Mouse (Mus musculus) stomach, postnatal 0 days (tissue): ENCODE data around the gene Fsd1l. TPM values are rescaled to one million over a fixed set of nuclear protein-coding genes. Genes with fewer than 3 reads are reported as not detected.

Experiments
- ATAC-seq: fragments of 200-750 bp; cut with Nextera tagmentation; 2 replicates; pipeline ENCODE4 v1.8.0; 2017; ENCODE audit not compliant: low FRiP score, low TSS enrichment
- DNase-seq: peaks from one replicate; pipeline ENCODE4 v3.0.0-alpha.2; 2016; ENCODE audit warnings: low spot score
- H3K27ac ChIP-seq: fragments of 300-500 bp; sonication (generic); replicated peaks from 2 replicates; pipeline ENCODE4 v1.5.1; 2014; ENCODE audit warnings: mild to moderate bottlenecking, control low read depth
- H3K27me3 ChIP-seq: fragments of 300-500 bp; sonication (generic); 2 replicates; pipeline ENCODE4 v1.6.1; 2014; ENCODE audit warnings: low read length; ENCODE audit not compliant: control insufficient read depth, insufficient read depth
- H3K36me3 ChIP-seq: fragments of 300-500 bp; sonication (generic); 2 replicates; pipeline ENCODE4 v1.6.1; 2014; ENCODE audit warnings: low read length, mixed read lengths; ENCODE audit not compliant: control insufficient read depth, insufficient read depth
- H3K4me1 ChIP-seq: fragments of 300-500 bp; sonication (generic); replicated peaks from 2 replicates; pipeline ENCODE4 v1.6.1; 2014; ENCODE audit warnings: antibody characterized with exemption; ENCODE audit not compliant: control insufficient read depth, insufficient read depth
- H3K4me2 ChIP-seq: fragments of 300-500 bp; sonication (generic); replicated peaks from 2 replicates; pipeline ENCODE4 v1.6.1; 2014; ENCODE audit warnings: low read depth, mild to moderate bottlenecking, control low read depth, moderate library complexity
- H3K4me3 ChIP-seq: fragments of 300-500 bp; sonication (generic); 2 replicates; pipeline ENCODE4 v1.5.1; 2014; ENCODE audit warnings: low read depth, low read length, control low read depth
- H3K9ac ChIP-seq: fragments of 300-500 bp; sonication (generic); 2 replicates; pipeline ENCODE4 v1.6.1; 2014; ENCODE audit warnings: mild to moderate bottlenecking, low read length, control low read depth, mixed read lengths
- H3K9me3 ChIP-seq: fragments of 300-500 bp; sonication (generic); 2 replicates; pipeline ENCODE4 v1.6.1; 2016; ENCODE audit warnings: low read length; ENCODE audit not compliant: control insufficient read depth
- CTCF ChIP-seq: IDR thresholded peaks from 2 replicates; pipeline ENCODE4 v1.5.1; 2016; ENCODE audit warnings: antibody characterized with exemption, low read depth, mild to moderate bottlenecking, moderate library complexity
- EP300 ChIP-seq: optimal IDR thresholded peaks from 2 replicates; pipeline ENCODE3; 2016; ENCODE audit warnings: antibody characterized with exemption
- WGBS: fragments of 180-500 bp; shearing (Covaris S2); extraction: QIAGEN DNeasy Blood & Tissue Kit; methylation state at CpG from one replicate; pipeline ENCODE4 v1.1.7; 2014; 5-methylcytosine and 5-hydroxymethylcytosine counted together
- polyA plus RNA-seq: library from polyadenylated mRNA; unstranded; fragments of >200 nt; fragmentation: Nextera tagmentation; extraction: Ambion mirVana; gene quantifications from 2 replicates; pipeline ENCODE4 v1.2.1, GENCODE M21; 2015

Fsd1l gene
- polyA plus RNA-seq, 1 experiment from 2014 or later = 3.4 TPM

DNA sequence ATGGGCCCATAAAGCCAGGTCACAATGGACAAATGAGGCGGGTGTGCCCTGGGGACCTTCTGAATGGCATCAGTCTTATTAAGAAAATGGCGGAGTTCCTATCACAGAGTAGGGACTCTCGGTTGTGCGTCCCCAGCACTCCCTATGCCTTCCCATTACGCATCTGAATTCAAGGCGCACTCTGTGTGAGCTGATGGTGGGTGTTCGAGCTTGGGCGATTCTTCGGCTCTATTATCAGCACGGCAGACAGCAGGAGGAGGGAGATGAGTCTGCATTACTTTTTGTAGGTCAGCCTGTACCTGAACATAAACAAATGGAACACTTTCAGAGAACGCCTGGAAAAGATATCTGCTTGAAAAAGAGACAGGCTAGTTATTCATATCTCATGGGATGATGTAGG, 39.7 kb upstream of the Fsd1l start:
- H3K4me1 ChIP-seq = no peaks in the 10 kb centered on the region
- no peak for DNase-seq
- TF ChIP-seq CTCF (no peak), EP300 (no peak)
- H3K9me3 ChIP-seq = no peaks in the 10 kb centered on the region
- H3K36me3 ChIP-seq = no peaks in the 10 kb centered on the region
- H3K27me3 ChIP-seq = no peaks in the 10 kb centered on the region
- no peak overlapping the region for H3K4me3 ChIP-seq
- ATAC-seq = no peak
- 90% methylated on average over 11 of the region's 11 CpGs for WGBS
- no peak overlapping the region for H3K27ac ChIP-seq
- no peak overlapping the region for H3K4me2 ChIP-seq
- H3K9ac ChIP-seq = no peak overlapping the region

GRCm38 (mm10) chr4:53591941-53592340, 39.3 kb upstream of the Fsd1l start:
- no peak overlapping the region for H3K4me3 ChIP-seq
- no peak overlapping the region for H3K4me2 ChIP-seq
- no peaks in the 10 kb centered on the region for H3K27me3 ChIP-seq
- TF ChIP-seq EP300 = no peak
- no peak for TF ChIP-seq CTCF
- peak overlapping the region; percentile 24; the same call in 1 of the 2 replicates for H3K27ac ChIP-seq
- DNase-seq (no peak), ATAC-seq (no peak)
- no peaks in the 10 kb centered on the region for H3K9me3 ChIP-seq
- WGBS = 68% methylated on average over 8 of the region's 8 CpGs
- no peaks in the 10 kb centered on the region for H3K36me3 ChIP-seq
- no peak overlapping the region for H3K9ac ChIP-seq
- no peaks in the 10 kb centered on the region for H3K4me1 ChIP-seq

GRCm38 (mm10) chr4:53592386-53592785, 38.9 kb upstream of the Fsd1l start:
- TF ChIP-seq EP300 (no peak), CTCF (no peak)
- no peak overlapping the region for H3K4me2 ChIP-seq
- no peaks in the 10 kb centered on the region for H3K4me1 ChIP-seq
- H3K9me3 ChIP-seq = no peaks in the 10 kb centered on the region
- no peak; the same call in 1 of the 2 replicates for ATAC-seq
- H3K4me3 ChIP-seq = no peak overlapping the region
- 55% methylated on average over 9 of the region's 9 CpGs for WGBS
- no peaks in the 10 kb centered on the region for H3K27me3 ChIP-seq
- no peak for DNase-seq
- no peaks in the 10 kb centered on the region for H3K36me3 ChIP-seq
- H3K9ac ChIP-seq = no peak overlapping the region
- peak overlapping the region; percentile 24; the same call in 1 of the 2 replicates for H3K27ac ChIP-seq

- Histone ChIP-seq H3K4me2 (no peak overlapping the region), H3K27me3 (no peaks in the 10 kb centered on the region), H3K4me1 (no peaks in the 10 kb centered on the region), H3K4me3 (no peak overlapping the region), H3K27ac (no peak overlapping the region), H3K36me3 (no peaks in the 10 kb centered on the region), H3K9ac (no peak overlapping the region), H3K9me3 (no peaks in the 10 kb centered on the region)
- WGBS = 26% methylated on average over 4 of the region's 4 CpGs
- ATAC-seq (no peak; the same call in 1 of the 2 replicates), DNase-seq (peak; percentile 37)
- TF ChIP-seq EP300 = no peak
- TF ChIP-seq CTCF = peak; percentile 90
These were observed 37.1 kb upstream of the Fsd1l start for GRCm38 (mm10) chr4:53594204-53594603.

DNA sequence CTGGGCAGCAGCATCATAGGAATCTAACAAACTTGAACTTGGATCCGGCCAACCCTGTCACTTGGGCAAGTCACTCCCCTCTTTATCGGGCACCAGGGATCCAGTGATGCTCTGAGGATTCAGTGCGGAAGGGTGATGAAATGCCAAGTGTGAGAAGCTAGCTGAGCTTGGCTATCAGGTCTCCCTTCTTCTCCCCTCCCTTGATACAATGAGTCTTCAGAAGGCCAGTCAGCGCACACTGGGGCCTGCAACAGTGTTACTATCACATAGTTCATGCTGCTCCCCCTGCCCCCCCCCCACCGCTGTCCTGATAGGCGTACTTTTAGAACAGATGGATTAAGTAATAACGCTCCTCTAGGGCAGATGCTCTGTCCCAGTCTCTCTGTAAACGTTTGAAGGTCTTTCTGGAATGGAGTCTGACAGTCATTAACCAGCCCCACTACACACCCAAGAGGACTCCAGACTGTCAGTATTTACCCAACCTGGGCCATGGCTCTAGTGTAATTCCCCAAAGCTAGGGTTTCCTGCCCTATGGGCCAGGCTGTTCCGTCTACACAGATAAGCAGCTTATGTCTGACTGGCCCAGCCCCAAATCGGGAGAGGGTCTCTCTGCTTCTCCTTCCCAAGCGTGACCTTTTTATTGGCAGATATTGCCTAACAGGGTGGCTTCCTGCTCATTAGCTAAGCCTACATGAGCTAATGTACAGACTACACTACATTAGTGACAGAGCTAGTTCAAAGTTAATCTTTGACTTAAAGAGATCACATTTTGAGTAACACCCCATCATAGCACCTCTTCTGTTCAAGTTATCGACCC, 35.8 kb upstream of the Fsd1l start:
- Histone ChIP-seq H3K4me3 (no peak overlapping the region), H3K36me3 (no peaks in the 10 kb centered on the region), H3K4me1 (no peaks in the 10 kb centered on the region), H3K27ac (no peak overlapping the region), H3K9ac (no peak overlapping the region), H3K9me3 (no peaks in the 10 kb centered on the region), H3K4me2 (no peak overlapping the region), H3K27me3 (no peaks in the 10 kb centered on the region)
- peak; percentile 58; the same call in 1 of the 2 replicates for ATAC-seq
- 53% methylated on average over 12 of the region's 12 CpGs for WGBS
- TF ChIP-seq CTCF (no peak), EP300 (no peak)
- no peak for DNase-seq
